Mouse (Mus musculus) right cerebral cortex, postnatal 14 days (tissue): Measurements from ENCODE around the gene Dab1.
A peak's percentile ranks its signal among the peaks of the same experiment; 100 is the strongest.

ENCODE experiments used
- DNase-seq: peaks from one replicate; pipeline ENCODE4 v3.0.0; 2022

The Dab1 gene

GRCm38 (mm10) chr4:104696522-104696921 is 1077.4 kb downstream of the Dab1 start:
- DNase-seq = no peak

- no peak for DNase-seq
Observed at GRCm38 (mm10) chr4:104697703-104698102, 1078.5 kb downstream of the Dab1 start.

- DNase-seq = no peak
Observed at GRCm38 (mm10) chr4:104705664-104706645, 1086.8 kb downstream of the Dab1 start.

GRCm38 (mm10) chr4:104712338-104713083 is 1093.4 kb downstream of the Dab1 start:
- no peak for DNase-seq

- no peak for DNase-seq
Observed at GRCm38 (mm10) chr4:104714925-104715519, 1095.9 kb downstream of the Dab1 start.

GRCm38 (mm10) chr4:104715857-104716256 is 1096.7 kb downstream of the Dab1 start:
- DNase-seq = no peak

GRCm38 (mm10) chr4:104716506-104716905 is 1097.3 kb downstream of the Dab1 start:
- DNase-seq = no peak

- DNase-seq = no peak
Observed at GRCm38 (mm10) chr4:104718973-104719795, 1100.0 kb downstream of the Dab1 start.

GRCm38 (mm10) chr4:104723527-104724045 is 1104.4 kb downstream of the Dab1 start:
- DNase-seq = no peak

GRCm38 (mm10) chr4:104724258-104724657 is 1105.1 kb downstream of the Dab1 start:
- DNase-seq = no peak

GRCm38 (mm10) chr4:104725673-104726072 is 1106.5 kb downstream of the Dab1 start:
- no peak for DNase-seq

- no peak for DNase-seq
Observed at GRCm38 (mm10) chr4:104729185-104729584, 1110.0 kb downstream of the Dab1 start.

GRCm38 (mm10) chr4:104746500-104746899 is 1127.3 kb downstream of the Dab1 start:
- DNase-seq = peak; percentile 30

- DNase-seq = no peak
Observed at GRCm38 (mm10) chr4:104754090-104754489, 1134.9 kb downstream of the Dab1 start.

- peak; percentile 26 for DNase-seq
Observed at GRCm38 (mm10) chr4:104760878-104761624, 1141.9 kb downstream of the Dab1 start.

- DNase-seq = no peak
Observed at GRCm38 (mm10) chr4:104766065-104766464, 1146.9 kb downstream of the Dab1 start, which contains the start of gene C8b. Gene C8b (plus strand): TSS chr4:104766317.

GRCm38 (mm10) chr4:104768190-104768589 is 1149.0 kb downstream of the Dab1 start:
- DNase-seq = no peak

GRCm38 (mm10) chr4:104769602-104770001 is 1150.4 kb downstream of the Dab1 start:
- DNase-seq = no peak

GRCm38 (mm10) chr4:104770331-104770730 is 1151.2 kb downstream of the Dab1 start:
- no peak for DNase-seq

GRCm38 (mm10) chr4:104775601-104776000 is 1156.4 kb downstream of the Dab1 start:
- DNase-seq = no peak

- DNase-seq = no peak
Observed at GRCm38 (mm10) chr4:104779460-104779859, 1160.3 kb downstream of the Dab1 start.
